Mouse (Mus musculus) liver, postnatal 0 days (tissue): ENCODE data around the gene Batf. TPM values are rescaled to one million over a fixed set of nuclear protein-coding genes. Genes with fewer than 3 reads are reported as not detected.
A peak's percentile ranks its signal among the peaks of the same experiment; 100 is the strongest.
"Not testable (repeated sequence)": the region's sequence is repeated elsewhere in the genome, so short reads cannot be mapped to it uniquely, and the experiment has no call there.

ENCODE experiments used
- ATAC-seq: fragments of 200-750 bp; cut with Nextera tagmentation; 2 replicates; pipeline ENCODE4 v1.8.0; 2017; ENCODE audit warnings: mild to moderate bottlenecking, moderate library complexity
- DNase-seq: peaks from one replicate; pipeline ENCODE4 v3.0.0-alpha.2; 2016
- H3K27ac ChIP-seq: fragments of 300-500 bp; sonication (generic); 2 replicates; pipeline ENCODE4 v1.5.1; 2014; ENCODE audit warnings: antibody characterized with exemption, moderate library complexity, mild to moderate bottlenecking, low read depth
- H3K27me3 ChIP-seq: fragments of 300-500 bp; sonication (generic); 2 replicates; pipeline ENCODE4 v1.6.1; 2014; ENCODE audit warnings: low read length, control low read depth, mixed read lengths; ENCODE audit not compliant: insufficient read depth
- H3K36me3 ChIP-seq: fragments of 300-500 bp; sonication (generic); replicated peaks from 2 replicates; pipeline ENCODE4 v1.6.1; 2014; ENCODE audit warnings: mild to moderate bottlenecking, control low read depth, low read length, moderate library complexity, mixed read lengths; ENCODE audit not compliant: insufficient read depth
- H3K4me1 ChIP-seq: fragments of 300-500 bp; sonication (generic); 2 replicates; pipeline ENCODE4 v1.6.1; 2014; ENCODE audit warnings: antibody characterized with exemption, mild to moderate bottlenecking, control low read depth; ENCODE audit not compliant: insufficient read depth
- H3K4me2 ChIP-seq: fragments of 300-500 bp; sonication (generic); 2 replicates; pipeline ENCODE4 v1.6.1; 2014; ENCODE audit warnings: low read depth, mild to moderate bottlenecking, low read length, moderate library complexity, mixed read lengths
- H3K4me3 ChIP-seq: fragments of 300-500 bp; sonication (generic); 2 replicates; pipeline ENCODE4 v1.5.1; 2014; ENCODE audit warnings: low read depth, low read length
- H3K9ac ChIP-seq: fragments of 300-500 bp; sonication (generic); replicated peaks from 2 replicates; pipeline ENCODE4 v1.6.1; 2014; ENCODE audit warnings: mild to moderate bottlenecking, moderate library complexity
- H3K9me3 ChIP-seq: fragments of 300-500 bp; sonication (generic); 2 replicates; pipeline ENCODE4 v1.6.1; 2016; ENCODE audit warnings: mild to moderate bottlenecking, control low read depth, low read length, mixed read lengths
- CTCF ChIP-seq: sonication (generic); IDR thresholded peaks from 2 replicates; pipeline ENCODE4 v1.5.1; 2016; ENCODE audit warnings: antibody characterized with exemption, low read depth
- EP300 ChIP-seq: IDR thresholded peaks from 2 replicates; pipeline ENCODE4 v1.6.1; 2016; ENCODE audit warnings: antibody characterized with exemption, low read depth, mild to moderate bottlenecking
- WGBS: fragments of 180-500 bp; shearing (Covaris S2); extraction: QIAGEN DNeasy Blood & Tissue Kit; methylation state at CpG from one replicate; pipeline ENCODE4 v1.1.7; 2014; ENCODE audit not compliant: insufficient replicate concordance; 5-methylcytosine and 5-hydroxymethylcytosine counted together
- polyA plus RNA-seq: library from polyadenylated mRNA; unstranded; fragments of >200 nt; fragmentation: Nextera tagmentation; extraction: Ambion mirVana; gene quantifications from 2 replicates; pipeline ENCODE4 v1.2.1, GENCODE M21; 2015

Batf gene
- polyA plus RNA-seq, 1 experiment from 2014 or later = 3.3 TPM

- Histone ChIP-seq H3K27ac (no peak overlapping the region), H3K27me3 (no peaks in the 10 kb centered on the region), H3K4me3 (no peak overlapping the region), H3K36me3 (no peaks in the 10 kb centered on the region), H3K9me3 (no peaks in the 10 kb centered on the region), H3K4me2 (no peak overlapping the region), H3K9ac (no peak overlapping the region), H3K4me1 (no peaks in the 10 kb centered on the region)
- ATAC-seq = no peak
- WGBS = 78% methylated on average over 5 of the region's 5 CpGs
- DNase-seq = no peak
- no peak for TF ChIP-seq EP300
- TF ChIP-seq CTCF = no peak
Observed at GRCm38 (mm10) chr12:85696436-85696835, 10.0 kb downstream of the Batf start.

DNA sequence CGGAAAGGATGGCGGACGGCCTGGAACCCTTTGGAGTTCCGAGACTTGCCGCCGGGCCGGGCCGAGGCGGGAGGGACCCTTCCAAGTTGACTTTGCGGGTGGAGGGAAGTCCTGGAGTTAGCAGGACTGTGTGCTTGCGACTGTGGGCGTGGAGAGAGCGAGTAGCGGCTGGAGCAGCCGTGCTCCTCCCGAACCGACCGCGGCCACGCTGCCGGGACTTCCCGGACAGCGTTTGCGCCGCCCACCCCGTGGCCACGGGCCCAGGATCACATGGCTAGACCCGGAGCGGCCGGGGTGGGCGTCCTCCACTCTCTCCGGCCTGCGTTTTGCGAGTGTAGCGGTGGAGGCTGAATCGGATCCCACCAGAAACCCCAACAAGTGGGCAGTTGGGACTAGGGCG, 11.7 kb downstream of the Batf start:
- peak overlapping the region; percentile 48 for H3K4me2 ChIP-seq
- H3K4me3 ChIP-seq, H3K27me3 ChIP-seq, DNase-seq, H3K27ac ChIP-seq, H3K36me3 ChIP-seq, H3K9ac ChIP-seq, H3K9me3 ChIP-seq, H3K4me1 ChIP-seq: not testable (repeated sequence)
- WGBS = 19% methylated on average over 10 of the region's 37 CpGs
- ATAC-seq = peak; percentile 92

- TF ChIP-seq CTCF = no peak
- TF ChIP-seq EP300 = no peak
- no peak overlapping the region for H3K4me2 ChIP-seq
- no peak overlapping the region for H3K4me3 ChIP-seq
- 74% methylated on average over 6 of the region's 6 CpGs for WGBS
- no peaks in the 10 kb centered on the region for H3K36me3 ChIP-seq
- H3K27me3 ChIP-seq = no peaks in the 10 kb centered on the region
- H3K9ac ChIP-seq = no peak overlapping the region
- no peak overlapping the region for H3K27ac ChIP-seq
- H3K9me3 ChIP-seq = no peaks in the 10 kb centered on the region
- ATAC-seq (no peak), DNase-seq (no peak)
- H3K4me1 ChIP-seq = peaks cover 10% of the 10 kb centered on the region
Observed at GRCm38 (mm10) chr12:85700191-85700841, 13.8 kb downstream of the Batf start.

DNA sequence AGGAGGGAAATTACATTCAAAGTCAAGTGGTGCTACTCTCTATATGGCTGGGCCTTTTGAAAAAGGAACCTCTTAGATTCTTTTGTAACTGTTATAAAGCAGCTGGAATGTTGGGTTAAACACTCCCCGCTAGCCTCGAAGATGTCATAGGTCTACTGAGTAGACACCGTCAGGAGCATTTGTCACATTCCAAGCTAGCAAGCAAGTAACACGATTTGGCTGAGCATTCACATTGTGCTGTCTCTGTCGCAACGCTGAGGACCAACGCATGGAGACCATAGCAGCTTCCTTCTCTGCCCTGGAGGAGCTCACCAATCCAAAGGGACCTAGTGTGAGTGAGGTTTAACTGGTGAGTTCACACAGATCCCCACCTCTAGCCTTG, 14.4 kb downstream of the Batf start:
- no peaks in the 10 kb centered on the region for H3K9me3 ChIP-seq
- H3K4me1 ChIP-seq = peaks cover 14% of the 10 kb centered on the region
- no peak overlapping the region for H3K27ac ChIP-seq
- no peak overlapping the region for H3K9ac ChIP-seq
- H3K4me3 ChIP-seq = no peak overlapping the region
- no peaks in the 10 kb centered on the region for H3K27me3 ChIP-seq
- no peaks in the 10 kb centered on the region for H3K36me3 ChIP-seq
- ATAC-seq (no peak), DNase-seq (no peak)
- WGBS = 74% methylated on average over 7 of the region's 7 CpGs
- H3K4me2 ChIP-seq = no peak overlapping the region
- no peak for TF ChIP-seq EP300
- TF ChIP-seq CTCF = no peak

DNA sequence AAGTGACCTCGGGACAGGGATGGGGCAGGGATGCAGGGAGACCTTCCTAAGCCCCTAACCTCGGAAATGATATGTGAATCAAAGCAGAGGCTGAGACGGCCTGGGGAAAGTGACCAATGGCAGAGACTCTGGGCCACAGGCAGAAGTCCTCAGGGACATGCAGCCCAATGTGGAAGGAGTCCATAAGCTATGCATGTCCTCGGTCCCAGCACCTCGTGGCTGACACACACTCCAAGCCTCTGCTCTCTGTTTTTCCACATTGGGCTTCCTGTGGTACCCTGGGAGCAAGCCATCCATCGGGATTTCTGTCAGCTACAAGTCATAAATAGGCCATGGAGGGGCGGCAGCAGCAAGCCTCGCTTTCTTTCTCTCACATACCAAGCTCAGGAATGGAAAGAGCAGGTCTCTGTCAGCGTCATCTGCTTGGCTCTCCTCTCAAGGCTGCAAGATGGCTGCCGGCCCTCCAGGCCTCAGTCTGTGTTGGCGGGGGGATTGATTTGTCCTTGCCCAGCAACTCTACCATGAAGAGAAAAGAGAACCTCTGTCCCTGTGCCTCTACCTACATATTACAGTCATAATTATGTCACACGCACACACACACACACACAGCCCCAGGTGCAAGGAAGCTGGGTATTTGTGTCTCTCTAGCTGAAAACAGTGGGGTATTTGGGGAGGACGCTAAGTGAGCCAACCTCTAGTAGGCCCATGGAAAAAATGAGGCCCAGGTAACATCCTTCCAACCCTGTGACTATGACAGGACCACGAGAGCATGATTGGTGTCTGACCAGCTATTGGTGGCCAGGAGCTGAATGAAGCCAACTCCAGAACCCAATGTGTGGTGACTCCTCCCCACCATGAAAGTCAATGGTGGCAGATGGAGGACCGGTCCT, 15.9 kb downstream of the Batf start:
- DNase-seq = no peak
- Histone ChIP-seq H3K4me2 (no peak overlapping the region), H3K36me3 (no peaks in the 10 kb centered on the region), H3K9ac (no peak overlapping the region), H3K27me3 (no peaks in the 10 kb centered on the region), H3K4me1 (peaks cover 19% of the 10 kb centered on the region), H3K27ac (no peak overlapping the region), H3K4me3 (no peak overlapping the region), H3K9me3 (no peaks in the 10 kb centered on the region)
- 81% methylated on average over 15 of the region's 15 CpGs for WGBS
- no peak for ATAC-seq
- TF ChIP-seq EP300 (no peak), CTCF (no peak)

DNA sequence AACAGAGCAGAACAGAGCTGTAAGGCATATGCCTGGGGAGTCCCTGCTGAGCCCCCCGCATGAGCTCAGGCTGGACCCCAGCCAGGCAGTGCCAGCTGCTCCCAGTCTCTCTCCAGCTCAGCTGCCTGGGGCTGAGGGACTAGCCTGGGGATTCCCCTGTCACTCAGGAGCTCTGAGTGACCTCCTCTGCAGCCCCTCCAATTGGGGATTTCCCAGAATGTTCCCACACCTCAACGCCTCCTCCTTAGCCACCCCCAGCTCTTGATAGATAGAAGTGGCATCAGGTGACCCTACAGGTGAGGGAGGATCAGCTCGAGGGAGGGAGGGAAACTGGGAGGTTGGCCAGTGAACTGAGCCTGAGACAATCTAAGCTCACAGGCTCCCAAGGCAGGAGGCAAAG, 17.0 kb downstream of the Batf start:
- TF ChIP-seq EP300 (no peak), CTCF (no peak)

More for the DNA sequence above, 17.0 kb downstream of the Batf start:
- H3K27me3 ChIP-seq = no peaks in the 10 kb centered on the region
- DNase-seq (no peak), ATAC-seq (no peak)
- H3K36me3 ChIP-seq = no peaks in the 10 kb centered on the region
- H3K4me3 ChIP-seq = no peak overlapping the region
- H3K4me1 ChIP-seq = peaks cover 19% of the 10 kb centered on the region
- no peak overlapping the region for H3K9ac ChIP-seq
- H3K4me2 ChIP-seq = no peak overlapping the region
- 78% methylated on average over 3 of the region's 3 CpGs for WGBS
- H3K9me3 ChIP-seq = no peaks in the 10 kb centered on the region
- no peak overlapping the region for H3K27ac ChIP-seq
